26 mouse cellular contexts compared by ENCODE assay signal in genomic region chr3:88569093-88569492, GRCm38 (mm10). TPM values are rescaled to one million over a fixed set of nuclear protein-coding genes. Genes with fewer than 3 reads are reported as not detected.
A peak's percentile ranks its signal among the peaks of the same experiment; 100 is the strongest.
DNase-seq lines count a peak whose midpoint lies in the region; ATAC-seq and TF ChIP-seq lines count a peak whose summit lies in the region.
"Had no signal": no experiment of that assay in that cellular context is flagged by ENCODE, and none has a peak within 500 bp of the region (broad histone marks: within the 10 kb centered on the region; RNA-seq: fewer than 3 reads in every experiment).

No protein-coding gene starts in this region.

- peak; percentile 79 for ATAC-seq in intestine, embryonic 16.5 days
- ATAC-seq in liver, embryonic 15.5 days (ENCODE audit: insufficient read depth), result peak; percentile 72
- ATAC-seq: activated CD4-positive, CD25-positive, alpha-beta regulatory T cell, adult 4 months; forebrain, embryonic 16.5 days; midbrain, embryonic 13.5 days had no signal

- WGBS in liver, adult 2 months, result 26% methylated on average over 2 of the region's 2 CpGs
- 87% methylated on average over 2 of the region's 2 CpGs for WGBS in intestine, embryonic 16.5 days
- WGBS in liver, embryonic 15.5 days (ENCODE audit: insufficient replicate concordance), result 65% methylated on average over 2 of the region's 2 CpGs

- no peak overlapping the region for H3K4me3 ChIP-seq in liver, adult 2 months (ENCODE audit: insufficient read depth, low read depth, low read length)
- H3K4me3 ChIP-seq in intestine, embryonic 16.5 days (ENCODE audit: low read length), result no peak overlapping the region
- H3K4me3 ChIP-seq in liver, embryonic 15.5 days (replicated peaks), result no peak overlapping the region
- H3K4me3 ChIP-seq: forebrain, embryonic 10.5 days; heart, embryonic 15.5 days; hindbrain, embryonic 15.5 days; left cerebral cortex, adult 2 months; limb, embryonic 15.5 days; megakaryocyte, embryonic 14.5 days; midbrain, embryonic 13.5 days had no signal

- peaks cover 8% of the 10 kb centered on the region for H3K36me3 ChIP-seq in liver, adult 2 months (ENCODE audit: control insufficient read depth, insufficient read depth, low read length)
- peaks cover 23% of the 10 kb centered on the region for H3K36me3 ChIP-seq in intestine, embryonic 16.5 days (ENCODE audit: control insufficient read depth, insufficient read depth, low read length)
- peaks cover 57% of the 10 kb centered on the region for H3K36me3 ChIP-seq in liver, embryonic 15.5 days (replicated peaks)

- peak; percentile 83 for DNase-seq in liver, adult 2 months (ENCODE audit: extremely low read depth, low read depth, low spot score)
- no peak for DNase-seq in liver
- DNase-seq in yolk sac, embryonic 10.5 days (ENCODE audit: low spot score), result peak; percentile 37
- no peak for DNase-seq in spleen, postnatal 14 days (ENCODE audit: low spot score in 2 of 2)
- no peak for DNase-seq in spleen, postnatal 4 days (ENCODE audit: low spot score in 2 of 2)
- DNase-seq in left cerebral cortex, adult 8-10 months (ENCODE audit: low spot score in 2 of 2), result no peak
- DNase-seq: cerebellum, adult 18-20 months; cerebellum, postnatal 14 days; kidney, adult 11 months; kidney, postnatal 4 days; left cerebral cortex, postnatal 4 days; right cerebral cortex, postnatal 25 days; thymus, postnatal 14 days had no signal

- H3K27ac ChIP-seq in liver, adult 2 months (replicated peaks; ENCODE audit: insufficient read depth, low read depth, low read length), result peak overlapping the region; percentile 70
- peak overlapping the region; percentile 74 for H3K27ac ChIP-seq in intestine, embryonic 16.5 days (ENCODE audit: low read length)
- H3K27ac ChIP-seq in liver, embryonic 15.5 days (replicated peaks), result peak overlapping the region; percentile 67
- H3K27ac ChIP-seq: forebrain, embryonic 10.5 days; heart, embryonic 15.5 days; hindbrain, embryonic 15.5 days; left cerebral cortex, adult 2 months; limb, embryonic 15.5 days; midbrain, embryonic 13.5 days had no signal

- H3K4me1 ChIP-seq in liver, adult 2 months (ENCODE audit: control insufficient read depth, insufficient read depth, low read length), result peaks cover 29% of the 10 kb centered on the region
- H3K4me1 ChIP-seq in intestine, embryonic 16.5 days (ENCODE audit: control insufficient read depth, insufficient read depth, low read length), result peaks cover 8% of the 10 kb centered on the region; the same call in 1 of the 2 replicates
- peaks cover 24% of the 10 kb centered on the region for H3K4me1 ChIP-seq in liver, embryonic 15.5 days (replicated peaks)
- H3K4me1 ChIP-seq: forebrain, embryonic 10.5 days; hindbrain, embryonic 15.5 days; limb, embryonic 15.5 days; midbrain, embryonic 13.5 days had no signal

- H3K27me3 ChIP-seq in liver, adult 2 months (ENCODE audit: control insufficient read depth, insufficient read depth, low read length), result no peaks in the 10 kb centered on the region
- H3K27me3 ChIP-seq in intestine, embryonic 16.5 days (replicated peaks; ENCODE audit: control insufficient read depth, insufficient read depth, low read length), result no peaks in the 10 kb centered on the region
- no peaks in the 10 kb centered on the region for H3K27me3 ChIP-seq in liver, embryonic 15.5 days
- H3K27me3 ChIP-seq: heart, embryonic 15.5 days; hindbrain, embryonic 15.5 days; limb, embryonic 15.5 days; megakaryocyte, embryonic 14.5 days; midbrain, embryonic 13.5 days had no signal

- TF ChIP-seq POLR2A in liver, adult 2 months (IDR thresholded peaks at IDR 0.05; ENCODE audit: extremely low read depth, insufficient read depth, low read length), result no peak

- TF ChIP-seq CTCF in liver, adult 2 months (IDR thresholded peaks at IDR 0.05; ENCODE audit: low read depth, low read length), result no peak

- H3K4me2 ChIP-seq in intestine, embryonic 16.5 days (ENCODE audit: low read depth, low read length), result no peak overlapping the region
- H3K4me2 ChIP-seq in liver, embryonic 15.5 days, result no peak overlapping the region
- H3K4me2 ChIP-seq: heart, embryonic 15.5 days; hindbrain, embryonic 15.5 days; limb, embryonic 15.5 days; midbrain, embryonic 13.5 days had no signal

- no peaks in the 10 kb centered on the region for H3K79me2 ChIP-seq in liver, adult 2 months (ENCODE audit: control insufficient read depth, insufficient read depth, low read length)

- no peaks in the 10 kb centered on the region for H3K9me3 ChIP-seq in intestine, embryonic 16.5 days (ENCODE audit: control insufficient read depth, low read length)
- no peaks in the 10 kb centered on the region for H3K9me3 ChIP-seq in liver, embryonic 15.5 days (replicated peaks)
- H3K9me3 ChIP-seq: forebrain, embryonic 10.5 days; heart, embryonic 15.5 days; hindbrain, embryonic 15.5 days; limb, embryonic 15.5 days; megakaryocyte, embryonic 14.5 days; midbrain, embryonic 13.5 days had no signal

- H3K9ac ChIP-seq in liver, adult 2 months (ENCODE audit: low read depth, low read length), result no peak overlapping the region
- no peak overlapping the region for H3K9ac ChIP-seq in intestine, embryonic 16.5 days (ENCODE audit: low read depth, low read length)
- no peak overlapping the region for H3K9ac ChIP-seq in liver, embryonic 15.5 days
- H3K9ac ChIP-seq: heart, embryonic 15.5 days; hindbrain, embryonic 15.5 days; limb, embryonic 15.5 days; midbrain, embryonic 13.5 days had no signal

RNA-seq across cellular contexts. Expression of gene Ssr2, which starts 6.6 kb away (rescaled TPM):
- total RNA-seq in liver, adult 2 months (2014; rRNA removed), result 90.0 and 110 TPM in 2 replicates
- 155 and 176 TPM in 2 replicates for polyA plus RNA-seq in liver, adult 2 months (2012; rRNA removed)
- 371 and 377 TPM in 2 replicates for polyA plus RNA-seq in intestine, embryonic 16.5 days (2015; fragmentation: Nextera tagmentation; extraction: Ambion mirVana)
- 190 and 206 TPM in 2 replicates for polyA plus RNA-seq in liver, embryonic 15.5 days (2015; fragmentation: Nextera tagmentation; extraction: Ambion mirVana)
- total RNA-seq in left cerebral cortex, adult 8-10 months (2022), result 10 to 100 TPM; 85.5 to 93.2 (median 89.8) TPM

RNA-seq across cellular contexts. Expression of gene Ubqln4, which starts 15.5 kb away (rescaled TPM):
- total RNA-seq in liver, adult 2 months (2014; rRNA removed), result 8.3 and 14.2 TPM in 2 replicates
- polyA plus RNA-seq in liver, adult 2 months (2012; rRNA removed), result 41.1 and 42.8 TPM in 2 replicates
- polyA plus RNA-seq in intestine, embryonic 16.5 days (2015; fragmentation: Nextera tagmentation; extraction: Ambion mirVana), result 37.2 and 38.9 TPM in 2 replicates
- 19.8 and 20.4 TPM in 2 replicates for polyA plus RNA-seq in liver, embryonic 15.5 days (2015; fragmentation: Nextera tagmentation; extraction: Ambion mirVana)
- 100 to 1,000 TPM; 121 to 142 (median 129) TPM for total RNA-seq in left cerebral cortex, adult 8-10 months (2022)

RNA-seq across cellular contexts. Expression of gene Lamtor2, which starts 16.2 kb away (rescaled TPM):
- total RNA-seq in liver, adult 2 months (2014; rRNA removed), result 104 and 125 TPM in 2 replicates
- polyA plus RNA-seq in liver, adult 2 months (2012; rRNA removed), result 201 and 204 TPM in 2 replicates
- 244 and 256 TPM in 2 replicates for polyA plus RNA-seq in intestine, embryonic 16.5 days (2015; fragmentation: Nextera tagmentation; extraction: Ambion mirVana)
- polyA plus RNA-seq in liver, embryonic 15.5 days (2015; fragmentation: Nextera tagmentation; extraction: Ambion mirVana), result 104 and 112 TPM in 2 replicates
- 100 to 1,000 TPM; 102 to 133 (median 110) TPM for total RNA-seq in left cerebral cortex, adult 8-10 months (2022)

RNA-seq across cellular contexts. Expression of gene Rab25, which starts 21.0 kb away (rescaled TPM):
- 0.18 and 0.20 TPM in 2 replicates for total RNA-seq in liver, adult 2 months (2014; rRNA removed)
- 0.32 and 0.46 TPM in 2 replicates for polyA plus RNA-seq in liver, adult 2 months (2012; rRNA removed)
- polyA plus RNA-seq in intestine, embryonic 16.5 days (2015; fragmentation: Nextera tagmentation; extraction: Ambion mirVana), result 102 and 109 TPM in 2 replicates
- polyA plus RNA-seq in liver, embryonic 15.5 days (2015; fragmentation: Nextera tagmentation; extraction: Ambion mirVana), result 0.53 TPM in 1 of 2 replicates, not detected in the other
- not detected for total RNA-seq in left cerebral cortex, adult 8-10 months (2022)
- total RNA-seq: adrenal gland, adult 8-10 months; hematopoietic stem cell, adult 5-6 weeks; left cerebral cortex, adult 2 months had no signal
- polyA plus RNA-seq: activated CD4-positive, CD25-positive, alpha-beta regulatory T cell, adult 4 months; forebrain, embryonic 16.5 days; midbrain, embryonic 13.5 days had no signal

RNA-seq across cellular contexts. Expression of gene Arhgef2, which starts 36.7 kb away (rescaled TPM):
- total RNA-seq in liver, adult 2 months (2014; rRNA removed), result 2.7 and 3.6 TPM in 2 replicates
- polyA plus RNA-seq in liver, adult 2 months (2012; rRNA removed), result 3.6 and 4.9 TPM in 2 replicates
- 41.5 and 43.7 TPM in 2 replicates for polyA plus RNA-seq in intestine, embryonic 16.5 days (2015; fragmentation: Nextera tagmentation; extraction: Ambion mirVana)
- 14.4 and 15.0 TPM in 2 replicates for polyA plus RNA-seq in liver, embryonic 15.5 days (2015; fragmentation: Nextera tagmentation; extraction: Ambion mirVana)
- 100 to 1,000 TPM; 228 to 247 (median 232) TPM for total RNA-seq in left cerebral cortex, adult 8-10 months (2022)

Comparison
In these comparisons a context has a peak if more than half of its experiments do, and no peak if none do; other contexts are left out.
1. DNase-seq: peak in liver, adult 2 months (single experiment) and yolk sac, embryonic 10.5 days (single experiment); none in liver (single experiment), spleen, postnatal 14 days (0 of 2), spleen, postnatal 4 days (0 of 2) and left cerebral cortex, adult 8-10 months (0 of 2).
2. Peak in every context shown above with its lines, with median percentiles within 50 percentile points of each other: H3K27ac ChIP-seq.